Mouse (Mus musculus) kidney, adult 11 months (tissue): ENCODE results near the gene Mtfr1l.

ENCODE experiments used
- DNase-seq: peaks from one replicate; pipeline ENCODE4 v3.0.0; 2022

Gene Mtfr1l

GRCm38 (mm10) chr4:134534932-134535786 lies at the start of gene Mtfr1l:
Gene Mtfr1l (minus strand): TSS chr4:134535387.
- peak; percentile 98 for DNase-seq

- DNase-seq: no peak
Observed at GRCm38 (mm10) chr4:134583513-134583912, 48.3 kb upstream of the Mtfr1l start.

GRCm38 (mm10) chr4:134581365-134581764 lies 46.2 kb upstream of the Mtfr1l start:
- DNase-seq: no peak

DNA sequence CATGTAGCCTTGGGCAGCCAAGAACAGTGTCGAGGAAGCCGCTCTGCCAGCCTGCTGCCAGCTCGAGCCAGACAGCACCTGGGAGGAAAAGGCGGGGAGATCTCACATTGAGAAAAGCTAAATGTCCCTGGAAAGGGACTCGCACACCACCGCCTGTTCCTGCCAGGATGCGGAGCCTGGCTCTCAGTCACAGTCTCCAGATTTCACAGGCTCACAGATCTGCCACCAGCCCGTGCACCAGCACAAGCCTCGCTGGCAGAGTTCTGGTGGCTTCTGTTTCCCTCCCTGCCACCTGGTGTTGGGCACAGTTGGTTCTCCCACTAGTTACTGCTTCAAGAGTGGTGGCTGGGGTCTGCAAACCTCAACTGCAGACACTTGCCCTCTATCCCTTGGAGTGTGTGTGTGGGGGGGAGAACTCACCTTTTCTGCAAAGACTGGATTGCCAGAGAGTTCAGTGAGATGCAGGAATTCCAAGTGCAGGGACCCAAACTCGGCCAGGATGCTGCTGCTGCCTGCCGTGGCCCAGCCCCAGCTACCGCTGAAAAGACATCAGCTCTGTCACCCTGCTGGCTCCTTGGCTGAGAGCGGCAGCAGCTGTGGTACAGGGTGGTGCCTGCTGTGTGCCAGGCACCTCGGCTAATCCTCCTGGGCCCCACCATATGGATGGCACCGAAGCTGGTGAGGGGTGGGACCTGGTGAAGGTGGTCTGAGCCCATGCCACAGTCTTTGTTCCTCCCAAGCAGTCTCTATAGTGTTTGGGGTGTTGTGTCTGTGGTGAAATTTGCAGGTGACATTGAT lies 45.4 kb upstream of the Mtfr1l start:
- no peak for DNase-seq

GRCm38 (mm10) chr4:134579620-134580019 lies 44.4 kb upstream of the Mtfr1l start:
- no peak for DNase-seq

DNA sequence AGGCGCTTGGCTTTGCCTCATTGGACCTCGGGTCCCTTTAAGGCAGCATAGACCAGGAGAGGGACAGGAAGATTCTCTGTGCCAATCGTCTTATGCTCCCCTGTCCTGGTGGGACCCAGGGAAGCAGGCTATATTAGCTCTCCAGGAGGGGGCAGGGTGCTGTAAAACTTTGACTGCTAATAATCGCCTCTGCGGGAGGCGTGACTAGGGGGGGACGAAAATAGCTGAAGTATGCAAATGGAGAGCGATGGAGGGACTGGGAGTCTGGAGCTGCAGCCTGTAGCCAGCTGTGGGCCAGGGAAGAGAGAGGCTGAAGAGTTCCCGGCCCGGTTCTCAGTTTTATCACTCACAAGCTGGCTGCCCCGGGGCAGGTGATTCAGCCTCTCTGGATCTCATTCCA lies 44.0 kb upstream of the Mtfr1l start:
- DNase-seq: no peak

- no peak for DNase-seq
Observed at GRCm38 (mm10) chr4:134578407-134578806, 43.2 kb upstream of the Mtfr1l start.

DNA sequence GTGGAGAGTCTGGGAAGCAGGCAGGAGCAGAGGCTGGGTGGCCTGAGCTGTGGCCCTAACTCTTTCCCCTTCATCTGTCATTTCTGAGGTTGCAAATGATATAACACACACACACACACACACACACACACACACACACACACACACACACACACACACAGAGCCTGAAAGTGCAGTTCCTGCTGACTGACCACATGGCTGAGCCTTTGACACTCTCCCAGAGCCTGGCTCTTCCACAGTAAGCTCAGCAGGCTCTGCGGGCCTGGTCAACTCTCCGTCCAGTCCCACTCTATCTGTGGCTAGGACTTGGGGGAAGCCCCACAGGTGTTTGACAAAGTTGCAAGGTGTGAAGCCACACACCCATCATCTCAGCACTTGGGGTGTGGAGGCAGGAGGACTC lies 42.1 kb upstream of the Mtfr1l start:
- DNase-seq: no peak

- DNase-seq: no peak
Observed at GRCm38 (mm10) chr4:134575486-134575885, 40.3 kb upstream of the Mtfr1l start.

GRCm38 (mm10) chr4:134572449-134573300 lies 37.5 kb upstream of the Mtfr1l start:
- no peak for DNase-seq

- no peak for DNase-seq
Observed at GRCm38 (mm10) chr4:134570704-134571451, 35.7 kb upstream of the Mtfr1l start.

- DNase-seq: no peak
Observed at GRCm38 (mm10) chr4:134569831-134570230, 34.6 kb upstream of the Mtfr1l start.

DNA sequence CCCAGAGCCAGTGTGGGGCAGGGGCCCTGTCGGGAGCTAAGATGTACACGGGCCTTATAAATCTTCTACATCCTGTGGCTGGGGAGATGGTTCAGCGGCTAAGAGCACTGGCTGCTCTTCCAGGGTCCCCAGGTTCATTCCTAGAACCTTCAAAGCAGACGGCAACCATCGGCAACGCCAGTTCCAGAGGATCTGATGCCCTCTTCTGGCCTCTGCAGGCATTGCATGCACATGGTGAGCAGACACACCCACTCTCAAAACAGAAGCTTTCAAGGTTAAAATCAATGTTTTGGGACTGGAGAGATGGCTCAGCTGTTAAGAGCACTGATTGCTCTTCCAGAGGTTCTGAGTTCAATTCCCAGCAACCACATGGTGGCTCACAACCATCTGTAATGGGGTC lies 34.0 kb upstream of the Mtfr1l start:
- DNase-seq: no peak

DNA sequence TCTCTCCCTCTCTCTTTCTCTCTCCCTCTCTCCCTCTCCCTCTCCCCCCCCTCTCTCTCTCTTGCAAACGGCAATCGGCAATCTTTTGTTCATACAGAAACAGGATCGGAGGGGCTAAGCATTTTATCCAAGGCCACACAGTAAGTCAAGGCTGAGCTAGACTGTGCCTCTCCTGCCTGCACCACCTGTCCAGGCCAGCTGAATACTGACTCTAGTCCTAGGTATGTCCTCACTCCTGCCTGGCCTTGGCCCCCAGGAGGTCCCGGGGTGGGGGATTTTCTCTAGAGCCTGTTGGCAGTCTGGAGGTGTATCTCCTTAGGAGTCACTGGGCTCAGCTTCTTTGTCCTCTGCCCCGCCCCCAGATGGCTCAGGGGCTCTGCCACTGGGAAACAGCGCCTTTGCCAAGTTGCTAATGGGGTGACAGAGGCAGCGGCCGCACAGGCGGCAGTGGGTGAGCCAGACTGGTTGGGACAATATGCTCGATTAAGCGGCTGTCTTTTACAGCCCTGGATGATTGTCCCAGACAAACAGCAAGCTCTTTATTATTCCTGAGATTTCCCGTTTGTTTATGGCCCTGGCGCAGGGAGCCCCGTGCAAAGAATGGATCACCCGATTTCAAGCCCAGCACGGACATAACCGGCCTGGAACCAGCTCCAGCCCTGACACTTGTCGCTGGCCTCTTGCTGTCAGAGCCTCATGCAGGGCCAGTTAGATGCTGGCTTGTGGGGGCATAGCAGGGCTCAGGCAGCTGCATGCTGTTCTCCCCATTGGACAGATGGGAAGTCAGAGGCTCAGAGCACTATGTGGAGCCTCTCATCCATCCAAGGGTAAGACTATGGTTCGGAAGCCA lies 32.4 kb upstream of the Mtfr1l start:
- DNase-seq: no peak

GRCm38 (mm10) chr4:134564093-134564492 lies 28.9 kb upstream of the Mtfr1l start:
- DNase-seq: no peak

DNA sequence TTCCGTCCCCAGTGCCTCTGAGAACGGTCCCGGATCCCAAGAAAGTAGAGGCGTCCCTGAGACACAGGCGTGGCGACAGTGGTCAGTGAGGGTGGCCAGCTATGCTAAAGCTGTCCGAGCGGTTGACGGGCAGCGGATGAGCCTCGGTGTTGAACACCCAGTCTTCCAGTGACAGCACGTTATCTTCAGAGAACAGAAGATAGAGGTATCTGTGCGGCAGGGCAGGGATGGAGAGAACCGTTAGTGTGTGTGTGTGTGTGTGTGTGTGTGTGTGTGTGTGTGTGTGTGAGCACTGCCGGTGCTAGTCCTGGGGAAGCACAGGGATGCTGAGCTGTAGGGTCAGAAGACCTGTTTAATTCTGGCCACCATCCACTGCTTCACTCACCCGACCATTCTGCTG lies 28.4 kb upstream of the Mtfr1l start:
- DNase-seq: no peak

GRCm38 (mm10) chr4:134562014-134562413 lies 26.8 kb upstream of the Mtfr1l start:
- no peak for DNase-seq

DNA sequence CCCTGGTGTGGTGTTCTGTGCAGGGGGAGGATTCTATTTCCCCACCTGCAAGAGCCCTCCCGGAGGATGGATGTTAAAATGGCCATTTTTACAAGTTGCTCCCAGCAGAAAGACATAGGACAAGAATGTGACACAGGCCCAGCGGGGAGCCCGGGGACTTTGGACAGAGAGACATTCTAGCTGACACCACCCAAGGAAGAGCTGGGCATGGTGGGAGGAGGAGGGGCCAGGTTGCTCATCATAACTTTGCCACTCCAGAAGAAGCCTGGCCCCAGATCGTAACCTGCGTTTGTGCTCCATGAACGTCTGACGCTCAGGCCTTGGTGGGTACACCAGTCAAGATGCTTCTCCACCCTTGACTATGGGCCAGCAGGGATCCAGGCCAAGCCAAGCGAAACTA lies 25.5 kb upstream of the Mtfr1l start:
- no peak for DNase-seq

GRCm38 (mm10) chr4:134559154-134559553 lies 24.0 kb upstream of the Mtfr1l start:
- DNase-seq: no peak

- DNase-seq: no peak
Observed at GRCm38 (mm10) chr4:134558570-134559113, 23.5 kb upstream of the Mtfr1l start.

- DNase-seq: no peak
Observed at GRCm38 (mm10) chr4:134557626-134558249, 22.6 kb upstream of the Mtfr1l start.
